Mouse (Mus musculus) neural tube, embryonic 11.5 days (tissue): ENCODE results near the gene Clic3. TPM values are rescaled to one million over a fixed set of nuclear protein-coding genes. Genes with fewer than 3 reads are reported as not detected.
A peak's percentile ranks its signal among the peaks of the same experiment; 100 is the strongest.
"Not testable (repeated sequence)": the region's sequence is repeated elsewhere in the genome, so short reads cannot be mapped to it uniquely, and the experiment has no call there.

Experiments used
- ATAC-seq: fragments of 200-750 bp; cut with Nextera tagmentation; 2 replicates; pipeline ENCODE4 v1.8.0; 2017; ENCODE audit warnings: moderate number of reproducible peaks, mild to moderate bottlenecking, moderate TSS enrichment, moderate library complexity; ENCODE audit not compliant: insufficient read depth, low FRiP score, low TSS enrichment
- DNase-seq: peaks from one replicate; pipeline ENCODE4 v3.0.0-alpha.2; 2015; ENCODE audit warnings: low spot score
- H3K27ac ChIP-seq: fragments of 300-500 bp; sonication (generic); 2 replicates; pipeline ENCODE4 v1.5.1; 2014; ENCODE audit warnings: low read depth, mild to moderate bottlenecking, low read length
- H3K27me3 ChIP-seq: fragments of 300-500 bp; sonication (generic); 2 replicates; pipeline ENCODE4 v1.6.1; 2014; ENCODE audit warnings: mild to moderate bottlenecking, low read length, mixed read lengths; ENCODE audit not compliant: control insufficient read depth, insufficient read depth
- H3K36me3 ChIP-seq: fragments of 300-500 bp; sonication (generic); 2 replicates; pipeline ENCODE4 v1.6.1; 2014; ENCODE audit warnings: mild to moderate bottlenecking, low read length, moderate library complexity, mixed read lengths; ENCODE audit not compliant: control insufficient read depth, insufficient read depth
- H3K4me1 ChIP-seq: fragments of 300-500 bp; sonication (generic); 2 replicates; pipeline ENCODE4 v1.6.1; 2014; ENCODE audit warnings: low read length, mixed read lengths; ENCODE audit not compliant: control insufficient read depth, insufficient read depth
- H3K4me2 ChIP-seq: fragments of 300-500 bp; sonication (generic); 2 replicates; pipeline ENCODE4 v1.6.1; 2014; ENCODE audit warnings: low read depth, mild to moderate bottlenecking, moderate library complexity
- H3K4me3 ChIP-seq: fragments of 300-500 bp; sonication (generic); 2 replicates; pipeline ENCODE4 v1.5.1; 2014; ENCODE audit warnings: low read depth, low read length
- H3K9ac ChIP-seq: fragments of 300-500 bp; sonication (generic); 2 replicates; pipeline ENCODE4 v1.6.1; 2014; ENCODE audit warnings: mild to moderate bottlenecking, low read length
- H3K9me3 ChIP-seq: fragments of 300-500 bp; sonication (generic); 2 replicates; pipeline ENCODE4 v1.6.1; 2016; ENCODE audit warnings: low read length; ENCODE audit not compliant: control insufficient read depth
- WGBS: fragments of 180-500 bp; shearing (Covaris S2); extraction: QIAGEN DNeasy Blood & Tissue Kit; methylation state at CpG from one replicate; pipeline ENCODE4 v1.1.7; 2014; 5-methylcytosine and 5-hydroxymethylcytosine counted together
- polyA plus RNA-seq: library from polyadenylated mRNA; unstranded; fragments of >200 nt; fragmentation: Nextera tagmentation; extraction: Ambion mirVana; gene quantifications from 2 replicates; pipeline ENCODE4 v1.2.1, GENCODE M21; 2014

The Clic3 gene
- polyA plus RNA-seq, result 0.72 and 0.89 TPM in 2 replicates

DNA sequence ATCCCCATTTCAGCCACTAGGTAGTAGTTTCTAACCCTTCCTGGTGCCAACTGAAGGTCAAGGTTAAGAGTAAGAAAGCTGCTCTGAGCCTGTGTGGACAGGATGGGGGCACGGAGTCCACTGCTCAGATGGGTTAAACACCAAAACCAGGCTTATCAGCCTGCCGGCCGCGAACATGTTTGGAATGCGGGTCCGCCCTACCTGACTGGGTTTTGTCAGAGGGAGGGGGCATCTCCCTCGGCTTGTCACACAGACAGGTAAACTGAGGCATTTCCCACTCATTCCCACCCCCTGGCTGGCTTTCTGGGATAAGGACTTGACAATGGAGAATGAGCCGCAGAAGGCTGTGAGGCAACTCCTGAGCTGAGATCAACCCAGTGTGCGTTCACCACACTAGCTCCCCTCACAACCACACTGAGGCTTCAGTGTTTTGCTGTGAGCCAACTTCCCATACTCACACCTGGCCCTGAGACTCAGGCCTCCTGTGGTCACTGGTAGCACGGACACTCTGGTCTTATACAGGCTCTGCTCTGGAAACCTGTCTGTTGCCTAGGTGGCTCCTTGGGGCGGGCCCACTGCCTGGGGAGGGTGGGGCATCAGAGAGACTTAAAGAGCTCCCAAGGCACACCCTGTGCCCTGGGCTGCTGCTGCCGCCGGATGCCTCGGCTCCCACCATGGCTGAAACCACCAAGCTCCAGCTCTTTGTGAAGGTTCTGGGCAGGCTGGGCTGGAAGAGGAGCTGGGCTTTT, at the start of gene Clic3:
TSS of gene Clic3 (plus strand) at position 634 of the 749 bp plus-strand sequence.
- Histone ChIP-seq H3K4me3 (no peak within 1 kb of the TSS), H3K9ac (no peak within 1 kb of the TSS), H3K4me1 (peaks cover 3% of the 10 kb centered on the region), H3K27me3 (no peaks in the 10 kb centered on the region), H3K9me3 (no peaks in the 10 kb centered on the region), H3K36me3 (no peaks in the 10 kb centered on the region), H3K27ac (no peak within 1 kb of the TSS), H3K4me2 (no peak within 1 kb of the TSS)
- DNase-seq, result no peak
- ATAC-seq, result no peak
- WGBS, result 68% methylated on average over 14 of the region's 14 CpGs

DNA sequence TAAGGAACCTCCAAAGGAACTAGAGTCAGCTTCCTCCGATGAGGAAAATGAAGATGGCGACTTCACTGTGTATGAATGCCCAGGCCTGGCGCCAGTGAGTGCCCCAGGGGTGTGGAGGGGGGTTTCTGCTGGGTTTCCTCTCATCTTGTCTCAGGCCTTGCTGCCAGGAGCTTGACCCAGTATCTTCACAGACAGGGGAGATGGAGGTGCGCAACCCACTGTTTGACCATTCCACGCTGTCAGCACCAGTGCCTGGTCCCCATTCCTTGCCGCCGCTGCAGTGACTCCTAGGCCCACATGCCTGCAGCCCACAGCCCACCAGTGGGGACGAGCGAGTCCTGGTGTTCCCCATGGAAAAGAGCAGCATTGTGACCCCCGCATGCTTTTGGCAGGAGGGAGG, 47.7 kb upstream of the Clic3 start:
- H3K4me3 ChIP-seq, result no peak overlapping the region
- DNase-seq, result no peak
- 90% methylated on average over 10 of the region's 10 CpGs for WGBS
- no peak overlapping the region for H3K27ac ChIP-seq
- no peaks in the 10 kb centered on the region; the same call in 1 of the 2 replicates for H3K4me1 ChIP-seq
- H3K4me2 ChIP-seq, result no peak overlapping the region
- no peaks in the 10 kb centered on the region for H3K27me3 ChIP-seq
- no peaks in the 10 kb centered on the region for H3K36me3 ChIP-seq
- no peaks in the 10 kb centered on the region for H3K9me3 ChIP-seq
- no peak for ATAC-seq
- H3K9ac ChIP-seq, result no peak overlapping the region

DNA sequence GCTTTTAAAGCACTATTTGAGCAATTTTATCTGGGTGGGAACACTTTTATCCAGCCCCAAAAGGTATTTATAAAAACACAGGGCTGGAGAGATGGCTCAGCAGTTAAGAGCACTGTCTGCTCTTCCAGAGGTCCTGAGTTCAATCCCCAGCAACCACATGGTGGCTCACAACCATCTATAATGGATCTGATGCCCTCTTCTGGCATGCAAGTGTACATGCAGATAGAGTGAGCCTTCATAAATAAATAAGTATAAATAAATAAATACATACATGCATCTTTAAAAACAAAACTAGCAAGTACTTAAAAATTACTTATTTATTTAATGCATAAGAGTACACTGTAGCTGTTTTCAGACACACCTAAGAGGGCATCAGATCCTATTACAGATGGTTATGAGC, 43.2 kb upstream of the Clic3 start:
- not testable (repeated sequence) for H3K4me2 ChIP-seq, H3K9me3 ChIP-seq, H3K27me3 ChIP-seq, DNase-seq, H3K27ac ChIP-seq, ATAC-seq, H3K9ac ChIP-seq, H3K36me3 ChIP-seq, H3K4me3 ChIP-seq, H3K4me1 ChIP-seq

DNA sequence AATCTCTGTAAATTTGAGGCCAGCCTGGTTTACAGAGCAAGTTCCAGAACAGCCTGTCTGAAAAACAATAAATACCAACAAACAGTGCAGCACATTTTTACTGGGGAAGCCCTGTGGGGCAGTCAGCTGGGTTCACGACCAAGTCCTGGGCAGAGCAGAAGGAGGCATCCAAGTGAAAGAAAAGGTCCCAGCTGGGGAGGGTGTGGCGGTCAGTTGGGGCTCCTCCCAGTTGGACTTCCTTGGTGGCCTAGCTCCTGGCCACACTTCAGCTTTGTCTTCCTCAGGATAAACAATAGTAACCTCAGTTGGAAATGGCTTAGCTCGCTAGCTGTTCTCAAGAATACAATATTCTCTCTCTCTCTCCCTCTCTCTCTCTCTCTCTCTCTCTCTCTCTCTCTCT, 39.2 kb upstream of the Clic3 start:
- Histone ChIP-seq H3K4me1 (no peaks in the 10 kb centered on the region), H3K27me3 (no peaks in the 10 kb centered on the region), H3K36me3 (no peaks in the 10 kb centered on the region), H3K4me3 (no peak overlapping the region), H3K9me3 (no peaks in the 10 kb centered on the region), H3K4me2 (no peak overlapping the region), H3K9ac (no peak overlapping the region), H3K27ac (no peak overlapping the region)
- ATAC-seq (no peak), DNase-seq (no peak)
- 24% methylated on average over 3 of the region's 3 CpGs for WGBS

DNA sequence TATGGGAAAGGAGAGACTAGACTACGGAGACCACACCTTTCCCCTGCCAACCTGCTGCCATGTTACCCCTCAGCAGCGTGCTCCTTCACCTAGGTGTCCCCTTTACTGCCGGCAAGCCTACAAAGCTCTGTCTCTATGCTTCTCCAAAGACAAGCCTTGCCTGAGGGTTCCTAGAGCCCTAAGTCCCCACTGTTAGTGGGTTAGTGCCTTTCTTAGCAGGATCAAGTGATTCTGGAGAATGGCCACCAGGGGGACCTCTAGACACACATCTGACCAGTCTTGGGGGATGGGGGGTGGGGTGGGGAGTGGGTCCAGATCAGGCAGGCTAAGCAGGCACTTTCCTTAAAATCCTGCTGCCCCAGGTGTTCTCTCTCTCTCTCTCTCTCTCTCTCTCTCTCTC, 34.7 kb upstream of the Clic3 start:
- Histone ChIP-seq H3K9ac (no peak overlapping the region), H3K9me3 (no peaks in the 10 kb centered on the region), H3K4me1 (no peaks in the 10 kb centered on the region), H3K27me3 (peaks cover 10% of the 10 kb centered on the region), H3K36me3 (no peaks in the 10 kb centered on the region), H3K4me3 (no peak overlapping the region), H3K27ac (no peak overlapping the region), H3K4me2 (no peak overlapping the region)
- 17% methylated on average over 3 of the region's 3 CpGs for WGBS
- DNase-seq (peak; percentile 71), ATAC-seq (no peak)

DNA sequence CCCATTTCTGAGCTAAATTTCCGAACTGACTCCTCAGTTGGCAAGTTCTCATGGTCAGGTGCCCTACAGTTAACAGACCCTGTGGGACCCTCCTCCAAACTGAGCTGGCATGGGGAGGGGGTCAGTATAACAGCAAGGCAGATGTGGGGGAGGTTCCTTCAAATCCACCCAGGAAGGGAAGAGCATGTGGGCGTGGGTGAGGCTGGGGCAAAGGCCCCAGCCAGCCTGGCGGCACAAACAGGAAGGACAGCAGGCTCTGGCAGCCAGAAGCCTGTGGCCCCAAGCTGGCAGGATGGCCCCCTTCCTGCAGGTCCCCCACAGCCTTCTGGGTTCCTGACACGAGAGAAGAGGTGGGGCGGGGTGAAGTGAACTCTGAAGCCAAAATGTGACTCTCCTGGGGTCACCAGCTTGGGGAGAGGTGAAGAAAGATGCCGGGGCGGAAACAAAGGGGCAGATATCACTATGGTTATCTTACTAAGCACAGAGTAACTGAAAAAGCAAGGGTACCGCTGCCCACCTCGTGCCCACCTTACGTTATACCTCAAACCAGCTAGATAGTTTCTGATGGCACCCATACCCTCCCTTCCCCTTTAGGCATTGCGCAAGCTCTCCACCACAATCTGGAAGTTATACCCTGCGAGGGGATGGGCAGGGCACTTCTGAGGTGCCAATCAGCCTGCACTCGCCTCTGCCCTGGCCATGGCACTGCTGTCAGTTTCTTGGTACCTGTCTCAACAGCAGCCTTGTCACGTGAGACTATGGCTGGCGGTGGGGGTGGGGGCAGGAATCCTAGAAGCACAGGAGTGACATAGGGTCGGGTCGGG, 33.8 kb upstream of the Clic3 start, which contains the start of gene Fut7:
TSS of gene Fut7 (plus strand) at position 681 of the 824 bp plus-strand sequence.
- H3K9me3 ChIP-seq, result no peaks in the 10 kb centered on the region
- no peaks in the 10 kb centered on the region for H3K4me1 ChIP-seq
- DNase-seq (no peak), ATAC-seq (no peak)
- H3K27me3 ChIP-seq, result peaks cover 10% of the 10 kb centered on the region
- H3K9ac ChIP-seq, result no peak within 1 kb of the TSS; the same call in 1 of the 2 replicates
- H3K36me3 ChIP-seq, result no peaks in the 10 kb centered on the region
- no peak within 1 kb of the TSS for H3K4me3 ChIP-seq
- H3K27ac ChIP-seq, result no peak within 1 kb of the TSS
- WGBS, result 63% methylated on average over 17 of the region's 17 CpGs
- no peak within 1 kb of the TSS for H3K4me2 ChIP-seq

DNA sequence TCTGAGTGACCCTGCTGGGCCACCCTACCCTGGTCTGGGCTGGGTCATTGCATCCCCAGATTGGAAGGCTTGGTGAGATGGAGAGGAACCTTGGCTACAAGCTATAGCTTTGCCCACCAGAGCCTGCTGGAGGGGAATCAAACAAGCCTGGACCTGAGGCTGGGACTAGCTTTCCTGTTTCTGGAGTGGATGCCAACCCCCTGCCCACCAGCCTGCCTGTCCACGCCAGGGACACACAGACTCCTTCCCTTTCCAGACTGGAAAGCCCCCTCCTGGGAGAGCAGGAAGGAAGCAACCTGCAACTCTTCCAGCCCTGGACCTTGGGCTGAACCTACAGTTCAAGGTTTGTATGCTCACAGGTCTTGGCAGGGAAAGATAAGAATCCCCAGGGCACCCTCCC, 33.0 kb upstream of the Clic3 start:
- Histone ChIP-seq H3K9me3 (no peaks in the 10 kb centered on the region), H3K4me1 (no peaks in the 10 kb centered on the region), H3K36me3 (no peaks in the 10 kb centered on the region), H3K4me3 (no peak overlapping the region), H3K27ac (no peak overlapping the region), H3K4me2 (no peak overlapping the region), H3K9ac (no peak overlapping the region; the same call in 1 of the 2 replicates), H3K27me3 (peaks cover 10% of the 10 kb centered on the region)
- DNase-seq (no peak), ATAC-seq (no peak)
- WGBS, result 54% methylated on average over 1 of the region's 1 CpGs

DNA sequence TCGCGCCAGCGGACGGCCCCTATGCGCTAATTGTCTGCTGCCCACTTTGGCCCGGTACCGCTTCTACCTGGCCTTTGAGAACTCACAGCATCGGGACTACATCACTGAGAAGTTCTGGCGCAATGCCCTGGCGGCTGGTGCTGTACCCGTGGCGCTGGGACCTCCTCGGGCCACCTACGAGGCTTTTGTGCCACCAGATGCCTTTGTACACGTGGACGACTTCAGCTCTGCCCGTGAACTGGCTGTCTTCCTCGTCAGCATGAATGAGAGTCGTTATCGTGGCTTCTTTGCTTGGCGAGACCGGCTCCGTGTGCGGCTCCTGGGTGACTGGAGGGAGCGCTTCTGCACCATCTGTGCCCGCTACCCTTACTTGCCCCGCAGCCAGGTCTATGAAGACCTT, 31.2 kb upstream of the Clic3 start:
- no peak for ATAC-seq

More for the DNA sequence above, 31.2 kb upstream of the Clic3 start:
- H3K9me3 ChIP-seq, result no peaks in the 10 kb centered on the region
- H3K36me3 ChIP-seq, result no peaks in the 10 kb centered on the region
- DNase-seq, result no peak
- WGBS, result 55% methylated on average over 27 of the region's 27 CpGs
- no peak overlapping the region for H3K27ac ChIP-seq
- H3K9ac ChIP-seq, result no peak overlapping the region
- H3K4me3 ChIP-seq, result no peak overlapping the region
- H3K4me1 ChIP-seq, result no peaks in the 10 kb centered on the region
- H3K4me2 ChIP-seq, result no peak overlapping the region
- H3K27me3 ChIP-seq, result peaks cover 16% of the 10 kb centered on the region
